Mouse (Mus musculus): ENCODE results near the gene Ppp1cb.

The Ppp1cb gene

GRCm38 (mm10) chr5:32441992-32442575 lies 16.6 kb upstream of the Ppp1cb start:
- no peak for DNase-seq (ENCODE audit: low read depth in 1 of 2, low spot score in 2 of 2)

- DNase-seq (ENCODE audit: low read depth in 1 of 2, low spot score in 2 of 2): no peak
Measured at GRCm38 (mm10) chr5:32443906-32444305, 14.7 kb upstream of the Ppp1cb start.

DNA sequence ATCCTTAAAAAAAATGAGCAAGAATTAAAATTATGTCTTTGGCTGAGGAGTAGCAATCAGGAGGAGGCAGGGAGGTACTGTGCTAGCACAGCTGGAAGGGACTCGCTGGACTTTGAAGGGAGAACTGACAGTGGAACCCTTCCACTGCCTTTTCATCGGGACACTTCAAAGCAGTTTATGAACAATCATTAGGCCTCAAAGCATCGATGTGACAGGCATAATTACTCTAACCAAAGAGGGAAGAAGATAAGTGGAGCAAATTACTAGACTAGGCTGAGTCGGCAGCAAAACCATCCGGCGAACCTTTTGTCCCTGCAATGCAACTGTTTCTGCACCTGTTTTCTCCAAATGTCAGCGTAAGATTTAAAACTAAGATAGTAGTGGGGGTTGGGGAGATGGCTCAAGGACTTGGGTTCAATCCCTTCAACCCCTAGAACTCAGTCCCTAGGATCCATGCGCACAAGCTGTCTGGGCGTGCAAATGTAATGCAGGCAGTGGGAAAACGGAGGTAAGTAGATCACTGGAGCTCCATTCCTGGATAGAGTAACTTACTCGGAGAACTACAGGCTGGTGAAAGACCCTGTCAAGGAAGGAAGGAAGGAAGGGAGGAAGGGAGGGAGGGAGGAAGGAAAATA lies 13.2 kb upstream of the Ppp1cb start:
- no peak for DNase-seq (ENCODE audit: low read depth in 1 of 2, low spot score in 2 of 2)

GRCm38 (mm10) chr5:32446394-32446793 lies 12.2 kb upstream of the Ppp1cb start:
- no peak for DNase-seq (ENCODE audit: low read depth in 1 of 2, low spot score in 2 of 2)

DNA sequence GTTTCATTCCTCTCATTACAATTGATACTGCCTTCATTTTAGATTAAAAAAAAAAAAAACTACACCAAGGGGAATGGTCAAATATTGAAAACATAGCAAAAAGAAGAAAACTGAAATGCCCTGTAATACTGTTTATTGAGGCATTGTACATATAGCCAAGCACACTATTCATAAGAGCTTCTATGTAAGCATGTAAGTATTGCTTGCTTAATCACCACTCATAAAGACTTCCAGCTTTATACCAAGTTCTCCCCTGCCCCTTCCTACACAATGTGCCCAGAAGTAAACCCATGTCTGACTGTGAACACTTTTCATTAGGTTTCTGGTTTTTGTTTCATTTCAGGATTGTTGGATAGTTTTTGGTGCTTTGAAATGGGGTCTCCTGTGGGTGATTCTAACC lies 11.8 kb upstream of the Ppp1cb start:
- no peak for DNase-seq (ENCODE audit: low read depth in 1 of 2, low spot score in 2 of 2)

GRCm38 (mm10) chr5:32459251-32459881 lies 723 bp downstream of the Ppp1cb start:
- DNase-seq (ENCODE audit: low read depth in 1 of 2, low spot score in 2 of 2): peak; percentile 38 to 68

- peak in 1 of 2 experiments; percentile 7 for DNase-seq (ENCODE audit: low read depth in 1 of 2, low spot score in 2 of 2)
Measured at GRCm38 (mm10) chr5:32459882-32460751, 1.5 kb downstream of the Ppp1cb start.

- no peak for DNase-seq (ENCODE audit: low read depth in 1 of 2, low spot score in 2 of 2)
Measured at GRCm38 (mm10) chr5:32460973-32461372, 2.3 kb downstream of the Ppp1cb start.

DNA sequence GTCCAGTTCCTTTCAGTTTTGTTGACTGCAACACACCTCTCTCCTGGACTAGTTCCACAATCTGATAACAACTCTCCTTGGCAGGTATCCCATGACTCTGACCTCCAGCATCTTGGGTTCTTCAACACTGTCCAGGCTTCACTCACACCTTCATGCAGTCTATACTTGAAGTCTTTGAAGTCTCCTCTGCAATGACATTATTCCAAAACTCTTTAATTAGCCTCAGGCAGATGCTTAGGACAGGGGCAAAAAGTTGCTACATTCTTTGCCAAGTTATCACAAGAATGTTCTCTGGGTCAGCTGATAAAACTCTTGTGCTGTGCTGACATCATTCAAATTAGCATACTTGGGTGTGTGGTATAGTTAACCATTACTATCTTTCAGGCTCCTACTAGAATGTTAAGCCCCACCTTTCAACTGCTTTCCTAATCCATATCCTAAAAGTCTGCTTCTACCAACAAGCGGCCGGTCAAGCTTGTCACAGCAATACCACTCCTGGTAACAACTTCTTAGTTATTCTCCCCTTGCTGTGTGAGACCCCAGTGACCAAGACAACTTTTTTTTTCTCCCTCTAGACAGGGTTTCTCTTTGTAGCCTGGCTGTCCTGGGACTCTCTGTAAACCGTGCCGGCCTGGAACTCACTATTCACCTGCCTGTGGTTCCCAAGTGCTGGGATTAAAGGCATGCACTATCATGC lies 13.8 kb downstream of the Ppp1cb start:
- no peak for DNase-seq (ENCODE audit: low read depth in 1 of 2, low spot score in 2 of 2)

GRCm38 (mm10) chr5:32473029-32473352 lies 14.3 kb downstream of the Ppp1cb start:
- no peak for DNase-seq (ENCODE audit: low read depth in 1 of 2, low spot score in 2 of 2)

GRCm38 (mm10) chr5:32476501-32476900 lies 17.9 kb downstream of the Ppp1cb start:
- no peak for DNase-seq (ENCODE audit: low read depth in 1 of 2, low spot score in 2 of 2)

- no peak for DNase-seq (ENCODE audit: low read depth in 1 of 2, low spot score in 2 of 2)
Measured at GRCm38 (mm10) chr5:32478972-32479371, 20.3 kb downstream of the Ppp1cb start.

- DNase-seq (ENCODE audit: low read depth in 1 of 2, low spot score in 2 of 2): no peak
Measured at GRCm38 (mm10) chr5:32485430-32485829, 26.8 kb downstream of the Ppp1cb start.

DNA sequence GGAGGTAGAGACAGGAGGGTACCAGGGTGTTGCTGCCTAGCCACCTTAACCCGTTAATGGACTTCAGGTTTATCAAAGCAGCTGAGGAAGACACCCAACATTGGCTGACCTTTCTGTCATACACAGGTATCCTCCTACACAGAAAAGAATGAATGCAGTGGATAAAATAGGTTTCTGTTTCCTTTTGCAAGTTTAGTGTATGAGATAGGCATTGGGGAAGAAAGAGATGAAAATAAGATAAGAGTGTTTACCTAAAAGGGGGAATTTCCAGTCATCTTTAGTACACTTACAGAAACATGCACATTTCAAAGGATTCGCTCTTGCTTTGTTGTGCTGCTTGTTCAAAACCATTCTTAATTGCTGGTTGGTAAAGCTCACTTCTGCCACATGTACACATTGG lies 29.4 kb downstream of the Ppp1cb start:
- DNase-seq (ENCODE audit: low read depth in 1 of 2, low spot score in 2 of 2): no peak

DNA sequence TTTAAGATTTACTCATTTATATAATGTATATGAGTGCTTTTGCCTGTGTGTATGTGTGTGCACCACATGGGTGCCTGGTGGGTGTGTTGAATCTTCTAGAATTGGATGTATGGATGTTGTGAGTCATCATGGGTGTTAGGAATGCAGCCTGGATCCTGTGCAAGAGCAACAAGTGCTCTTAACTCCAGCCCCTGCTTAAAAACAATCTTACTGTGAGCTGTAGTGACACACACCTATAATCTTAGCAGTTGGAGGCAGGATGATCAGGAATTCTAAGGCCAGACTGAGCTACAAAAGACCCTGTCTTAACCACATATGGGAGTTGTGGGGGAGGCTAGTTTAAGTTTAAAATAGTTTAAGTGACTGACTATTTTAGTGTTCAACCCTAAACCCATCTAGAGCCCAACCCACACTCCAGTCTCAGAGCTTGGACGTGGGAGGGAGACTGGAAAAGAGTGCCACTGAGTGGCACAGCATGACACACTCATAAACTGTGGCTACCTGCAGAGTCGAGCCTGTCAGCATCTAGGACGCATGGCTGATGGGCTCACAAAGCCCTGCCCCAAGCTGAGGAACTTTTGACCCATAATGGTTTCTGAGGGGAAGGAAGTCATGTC lies 35.5 kb downstream of the Ppp1cb start:
- no peak for DNase-seq (ENCODE audit: low read depth in 1 of 2, low spot score in 2 of 2)

DNA sequence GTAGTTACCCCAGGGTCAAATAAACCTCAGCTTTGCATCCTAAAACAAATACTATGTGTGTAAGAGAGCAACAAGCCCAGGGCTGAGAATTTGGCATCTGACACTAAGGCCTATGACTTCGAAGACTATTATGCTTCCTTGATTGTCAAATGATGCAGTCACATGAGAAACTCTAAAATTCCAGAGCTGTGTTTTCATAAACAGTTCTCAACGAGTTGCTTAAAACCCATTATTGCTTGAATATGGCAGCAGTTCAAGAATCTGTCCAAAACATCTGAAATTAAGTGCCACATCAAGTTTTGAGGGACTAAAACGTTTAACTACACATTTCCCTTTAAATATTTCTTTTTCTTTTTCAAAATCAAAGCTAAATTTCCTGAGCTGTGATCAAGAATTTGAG lies 50.1 kb downstream of the Ppp1cb start:
- no peak for DNase-seq (ENCODE audit: low read depth in 1 of 2, low spot score in 2 of 2)

- no peak for DNase-seq (ENCODE audit: low read depth in 1 of 2, low spot score in 2 of 2)
Measured at GRCm38 (mm10) chr5:32520381-32520780, 61.7 kb downstream of the Ppp1cb start.

DNA sequence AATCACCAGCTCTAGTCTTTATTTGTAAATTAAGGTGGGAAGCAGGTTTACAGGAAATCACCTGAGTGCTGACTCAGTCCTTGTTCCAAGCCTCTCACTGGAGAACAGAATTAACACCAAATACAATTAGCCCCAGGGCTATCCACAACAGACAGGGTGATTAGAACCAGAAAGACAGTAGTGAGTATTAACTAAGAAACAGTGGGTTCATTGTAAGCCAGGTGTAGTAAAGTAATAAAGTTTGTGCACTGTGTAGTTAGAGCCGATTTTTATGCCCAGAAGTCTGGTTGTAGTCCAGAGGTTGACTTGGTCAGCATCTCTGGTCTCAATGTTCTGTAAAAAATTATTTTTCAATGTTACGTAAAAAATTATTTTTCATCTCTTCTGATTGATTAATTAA lies 90.8 kb downstream of the Ppp1cb start:
- no peak for DNase-seq (ENCODE audit: low read depth in 1 of 2, low spot score in 2 of 2)

- DNase-seq (ENCODE audit: low read depth in 1 of 2, low spot score in 2 of 2): no peak
Measured at GRCm38 (mm10) chr5:32564697-32565096, 106.1 kb downstream of the Ppp1cb start.
